In the genomic region with DNA sequence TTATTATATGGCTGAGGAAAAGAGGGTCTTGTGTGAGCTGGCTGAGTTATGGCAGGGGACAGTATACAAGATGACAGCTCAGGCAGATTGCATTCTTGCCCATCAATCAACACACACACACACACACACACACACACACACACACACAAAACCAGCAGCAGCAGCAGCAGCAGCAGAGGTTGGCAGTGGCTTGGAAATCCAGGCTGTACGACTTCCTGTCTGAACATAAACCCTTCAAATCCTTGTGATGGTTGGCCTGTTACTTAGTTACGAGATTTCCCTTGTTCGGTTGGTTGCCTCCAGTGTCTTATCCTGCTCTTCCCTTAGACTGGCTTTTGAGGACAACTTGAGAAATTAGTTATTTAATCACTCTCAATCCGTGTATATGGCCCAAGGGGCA, we compare ENCODE assay signal across 14 mouse cellular contexts.
DNase-seq lines count a peak whose midpoint lies in the region; ATAC-seq and TF ChIP-seq lines count a peak whose summit lies in the region.
"Had no signal": no experiment of that assay in that cellular context is flagged by ENCODE, and none has a peak within 500 bp of the region (broad histone marks: within the 10 kb centered on the region; RNA-seq: fewer than 3 reads in every experiment).

No protein-coding gene starts in this region.

- peak overlapping the region; percentile 37 for H3K4me2 ChIP-seq in heart, embryonic 13.5 days
- no peak overlapping the region for H3K4me2 ChIP-seq in lung, embryonic 14.5 days
- no peak overlapping the region for H3K4me2 ChIP-seq in embryonic facial prominence, embryonic 15.5 days (replicated peaks)
- H3K4me2 ChIP-seq: forebrain, embryonic 15.5 days had no signal

- ATAC-seq in heart, embryonic 13.5 days (ENCODE audit: extremely low read depth, insufficient number of reproducible peaks, low FRiP score, low TSS enrichment), result no peak
- peak; percentile 38; the same call in 1 of the 2 replicates for ATAC-seq in lung, embryonic 14.5 days (ENCODE audit: insufficient read depth)
- no peak for ATAC-seq in embryonic facial prominence, embryonic 15.5 days (ENCODE audit: insufficient number of reproducible peaks, low FRiP score, low TSS enrichment, low read depth)
- ATAC-seq: CD4-positive, CD25-positive, alpha-beta regulatory T cell, adult 4 months; forebrain, embryonic 15.5 days; hindbrain, postnatal 0 days had no signal

- intact Hi-C loops in heart, postnatal 25 days (cut with DNase I), result no loop called here

- peak overlapping the region; percentile 64 for H3K27ac ChIP-seq in heart, embryonic 13.5 days (replicated peaks)
- no peak overlapping the region for H3K27ac ChIP-seq in lung, embryonic 14.5 days (ENCODE audit: low read depth)
- H3K27ac ChIP-seq in embryonic facial prominence, embryonic 15.5 days (replicated peaks), result 0 out of 2 replicates have a peak overlapping the region, but pooled peaks have one; percentile 7
- H3K27ac ChIP-seq: forebrain, embryonic 15.5 days; hindbrain, postnatal 0 days had no signal

- no peaks in the 10 kb centered on the region for H3K36me3 ChIP-seq in heart, embryonic 13.5 days
- no peaks in the 10 kb centered on the region for H3K36me3 ChIP-seq in lung, embryonic 14.5 days (ENCODE audit: insufficient read depth)
- H3K36me3 ChIP-seq in embryonic facial prominence, embryonic 15.5 days, result no peaks in the 10 kb centered on the region
- H3K36me3 ChIP-seq: forebrain, embryonic 15.5 days had no signal

- no peak for DNase-seq in heart, postnatal 25 days (ENCODE audit: low spot score)
- DNase-seq in lung, embryonic 14.5 days, result peak; percentile 75
- no peak for DNase-seq in lung, adult 18-20 months
- DNase-seq in lung, postnatal 4 days, result peak; percentile 30 to 59
- no peak for DNase-seq in spleen, postnatal 10 days (ENCODE audit: low spot score in 2 of 2)
- DNase-seq: adrenal gland, postnatal 10 days; gastrocnemius, postnatal 14 days; layer of hippocampus, postnatal 36 days; thymus, adult 18-20 months had no signal

- no peak overlapping the region for H3K4me3 ChIP-seq in heart, embryonic 13.5 days
- H3K4me3 ChIP-seq in lung, embryonic 14.5 days (ENCODE audit: low read depth, low read length), result no peak overlapping the region
- no peak overlapping the region for H3K4me3 ChIP-seq in embryonic facial prominence, embryonic 15.5 days (replicated peaks)
- H3K4me3 ChIP-seq: forebrain, embryonic 15.5 days had no signal

- no peak for TF ChIP-seq CTCF in lung, embryonic 14.5 days (IDR thresholded peaks at IDR 0.05; ENCODE audit: low read depth)

- WGBS in heart, embryonic 13.5 days, result 37% methylated on average over 4 of the region's 4 CpGs
- 23% methylated on average over 4 of the region's 4 CpGs for WGBS in lung, embryonic 14.5 days
- 21% methylated on average over 4 of the region's 4 CpGs for WGBS in embryonic facial prominence, embryonic 15.5 days

- H3K27me3 ChIP-seq in heart, embryonic 13.5 days (replicated peaks), result no peaks in the 10 kb centered on the region
- no peaks in the 10 kb centered on the region for H3K27me3 ChIP-seq in lung, embryonic 14.5 days (ENCODE audit: insufficient read depth, low read length)
- H3K27me3 ChIP-seq in embryonic facial prominence, embryonic 15.5 days, result 0 out of 2 replicates have a peak, but pooled peaks cover 5% of the 10 kb centered on the region
- H3K27me3 ChIP-seq: forebrain, embryonic 15.5 days had no signal

- peak overlapping the region; percentile 35; the same call in 1 of the 2 replicates for H3K9ac ChIP-seq in heart, embryonic 13.5 days
- no peak overlapping the region for H3K9ac ChIP-seq in lung, embryonic 14.5 days
- H3K9ac ChIP-seq in embryonic facial prominence, embryonic 15.5 days, result no peak overlapping the region
- H3K9ac ChIP-seq: forebrain, embryonic 15.5 days had no signal

- H3K9me3 ChIP-seq in heart, embryonic 13.5 days, result no peaks in the 10 kb centered on the region
- no peaks in the 10 kb centered on the region for H3K9me3 ChIP-seq in lung, embryonic 14.5 days (ENCODE audit: low read depth, low read length)
- H3K9me3 ChIP-seq in embryonic facial prominence, embryonic 15.5 days (replicated peaks), result no peaks in the 10 kb centered on the region
- H3K9me3 ChIP-seq: forebrain, embryonic 15.5 days had no signal

- H3K4me1 ChIP-seq in heart, embryonic 13.5 days, result peaks cover 43% of the 10 kb centered on the region
- 0 out of 2 replicates have a peak, but pooled peaks cover 8% of the 10 kb centered on the region for H3K4me1 ChIP-seq in lung, embryonic 14.5 days (ENCODE audit: insufficient read depth)
- H3K4me1 ChIP-seq in embryonic facial prominence, embryonic 15.5 days, result peaks cover 38% of the 10 kb centered on the region

Comparison
In these comparisons a context has a peak if more than half of its experiments do, and no peak if none do; other contexts are left out.
1. DNase-seq: peak in lung, embryonic 14.5 days (single experiment) and lung, postnatal 4 days (2 of 2); none in heart, postnatal 25 days (single experiment), lung, adult 18-20 months (0 of 2) and spleen, postnatal 10 days (0 of 2).